Mouse (Mus musculus): ENCODE results near the gene Mpst.

DNA sequence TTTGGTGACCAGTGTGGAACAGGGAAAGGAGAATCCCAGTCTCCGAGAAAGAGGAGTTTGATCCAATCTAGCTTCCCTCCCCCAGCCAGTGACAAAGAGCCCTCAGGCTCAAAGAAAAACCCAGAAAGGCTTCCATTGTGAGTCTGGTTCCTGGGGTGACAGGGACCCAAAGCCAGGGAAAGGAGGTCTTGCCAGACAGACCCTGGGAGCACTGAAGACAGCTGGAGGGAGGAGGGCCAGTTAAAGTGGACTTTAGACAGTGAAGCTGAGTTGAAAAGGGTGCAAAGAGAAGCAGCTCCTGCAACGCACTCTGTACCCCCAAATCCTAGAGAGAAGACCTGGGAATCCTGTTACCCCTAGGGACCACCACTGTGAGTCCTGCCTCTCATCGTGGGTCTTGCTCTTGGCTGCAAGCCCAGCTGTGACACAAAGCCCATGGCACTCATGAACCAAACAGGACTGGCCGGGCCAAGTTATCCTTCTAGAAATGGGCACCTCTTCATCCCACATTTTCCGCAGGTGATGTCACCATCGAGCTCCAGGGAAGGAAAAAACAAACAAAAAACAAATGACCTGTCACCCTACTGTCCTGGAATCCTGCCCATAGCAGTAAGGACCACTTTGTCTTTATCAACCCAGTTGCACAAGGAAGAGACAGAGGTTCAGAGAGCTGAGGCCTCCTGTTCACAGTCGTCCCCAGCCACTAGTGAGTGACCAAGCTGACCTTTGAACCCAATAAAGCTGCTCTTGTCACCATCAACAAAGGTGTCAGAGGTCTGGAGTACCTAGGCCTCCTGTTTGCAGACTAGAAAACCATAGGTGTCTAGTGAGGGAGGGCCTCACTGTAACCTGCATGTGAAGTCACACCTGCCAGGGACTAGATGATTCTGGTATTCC is 21.7 kb upstream of the Mpst start:
- TF ChIP-seq POLR2A (IDR thresholded peaks at IDR 0.05; ENCODE audit: borderline replicate concordance, insufficient read depth, low read length) (no peak), CTCF (IDR thresholded peaks at IDR 0.05; ENCODE audit: borderline replicate concordance, insufficient read depth, low read depth, low read length) (no peak)

Data from cerebellum, adult 2 months (tissue).